Mouse (Mus musculus): ENCODE results near the gene Slc25a34.

GRCm38 (mm10) chr4:141598894-141599250, 24.7 kb downstream of the Slc25a34 start:
- TF ChIP-seq CTCF (IDR thresholded peaks at IDR 0.05; ENCODE audit: borderline replicate concordance, extremely low read depth, insufficient read depth, insufficient read length) (no peak), POLR2A (IDR thresholded peaks at IDR 0.05; ENCODE audit: borderline replicate concordance, extremely low read depth, insufficient read depth, insufficient read length, poor library complexity, severe bottlenecking) (no peak)
